Comparison of ENCODE assay signal across 8 mouse cellular contexts in the genomic region with DNA sequence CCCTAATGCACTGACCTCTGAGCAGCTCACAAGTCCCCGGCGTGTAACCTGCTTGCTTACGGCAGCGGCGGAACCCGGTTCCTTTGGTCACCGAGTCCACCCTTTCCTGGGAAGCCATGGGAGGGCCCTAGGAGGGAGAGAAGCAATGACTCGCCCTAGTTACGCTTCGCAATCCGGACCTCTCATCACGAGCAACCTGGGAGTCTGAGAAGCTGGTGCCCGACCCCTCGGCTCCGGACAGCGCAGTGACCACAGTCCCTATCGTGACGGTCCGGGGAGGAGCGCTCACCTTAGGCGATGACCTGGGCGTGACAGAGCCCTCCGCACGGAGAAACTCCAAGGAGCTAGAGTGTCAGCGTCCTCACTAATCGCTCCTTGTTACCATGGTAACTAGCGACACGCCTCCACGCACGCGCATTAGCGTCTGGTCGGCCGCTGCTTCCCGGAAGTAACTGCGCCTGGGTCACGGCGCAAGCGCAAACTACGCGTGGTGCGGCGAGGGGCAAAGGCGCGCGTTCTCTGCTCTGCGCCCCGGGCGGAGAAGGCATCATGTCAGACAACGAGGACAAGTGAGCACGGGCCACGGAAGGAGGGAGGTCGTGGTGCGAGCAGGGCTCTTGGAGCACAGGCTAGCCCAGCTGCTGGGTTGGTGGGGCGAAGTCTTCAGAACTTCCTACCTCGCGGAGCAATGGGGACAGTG. TPM values are rescaled to one million over a fixed set of nuclear protein-coding genes. Genes with fewer than 3 reads are reported as not detected.
DNase-seq lines count a peak whose midpoint lies in the region; ATAC-seq and TF ChIP-seq lines count a peak whose summit lies in the region.

A gene (plus strand): TSS at position 144 of the 700 bp plus-strand sequence.
A gene (minus strand): TSS at position 388 of the 700 bp plus-strand sequence.

- TF ChIP-seq CTCF in kidney, adult 2 months (conservative IDR thresholded peaks at IDR 0.05; ENCODE audit: insufficient read depth, insufficient read length, low read depth, low read length) = no peak
- TF ChIP-seq CTCF in spleen, adult 2 months (IDR thresholded peaks at IDR 0.05; ENCODE audit: extremely low read depth, insufficient read depth, insufficient read length, insufficient replicate concordance) = no peak

- H3K4me1 ChIP-seq in embryonic facial prominence, embryonic 13.5 days = peaks cover 27% of the 10 kb centered on the region
- peaks cover 4% of the 10 kb centered on the region; the same call in 1 of the 2 replicates for H3K4me1 ChIP-seq in kidney, adult 2 months (ENCODE audit: control insufficient read depth, insufficient read depth, low read length)
- H3K4me1 ChIP-seq in limb, embryonic 12.5 days (replicated peaks) = peaks cover 22% of the 10 kb centered on the region
- peaks cover 27% of the 10 kb centered on the region for H3K4me1 ChIP-seq in midbrain, embryonic 15.5 days
- H3K4me1 ChIP-seq in spleen, adult 2 months (ENCODE audit: control insufficient read depth, insufficient read depth, insufficient read length) = no peaks in the 10 kb centered on the region

- H3K9me3 ChIP-seq in embryonic facial prominence, embryonic 13.5 days = no peaks in the 10 kb centered on the region
- H3K9me3 ChIP-seq in limb, embryonic 12.5 days = no peaks in the 10 kb centered on the region
- no peaks in the 10 kb centered on the region for H3K9me3 ChIP-seq in midbrain, embryonic 15.5 days

- H3K9ac ChIP-seq in embryonic facial prominence, embryonic 13.5 days = peak within 1 kb of the TSS; percentile 84
- peak within 1 kb of the TSS; percentile 71 for H3K9ac ChIP-seq in limb, embryonic 12.5 days (replicated peaks)
- peak within 1 kb of the TSS; percentile 78 for H3K9ac ChIP-seq in midbrain, embryonic 15.5 days

- peak; percentile 71 for TF ChIP-seq POLR2A in kidney, adult 2 months (IDR thresholded peaks at IDR 0.05; ENCODE audit: low read depth, low read length)
- peak; percentile 86 for TF ChIP-seq POLR2A in spleen, adult 2 months (IDR thresholded peaks at IDR 0.05; ENCODE audit: low read depth, low read length)

- H3K4me3 ChIP-seq in embryonic facial prominence, embryonic 13.5 days = peak within 1 kb of the TSS; percentile 78
- H3K4me3 ChIP-seq in kidney, adult 2 months (ENCODE audit: insufficient read depth, low read depth, low read length) = peak within 1 kb of the TSS; percentile 87
- peak within 1 kb of the TSS; percentile 80 for H3K4me3 ChIP-seq in limb, embryonic 12.5 days (replicated peaks)
- H3K4me3 ChIP-seq in midbrain, embryonic 15.5 days = peak within 1 kb of the TSS; percentile 91
- peak within 1 kb of the TSS; percentile 97 for H3K4me3 ChIP-seq in spleen, adult 2 months (ENCODE audit: extremely low read depth, insufficient read depth, insufficient read length)

- peaks cover 24% of the 10 kb centered on the region for H3K36me3 ChIP-seq in embryonic facial prominence, embryonic 13.5 days
- no peaks in the 10 kb centered on the region for H3K36me3 ChIP-seq in kidney, adult 2 months (ENCODE audit: control insufficient read depth, insufficient read depth, low read length)
- peaks cover 23% of the 10 kb centered on the region for H3K36me3 ChIP-seq in limb, embryonic 12.5 days
- H3K36me3 ChIP-seq in midbrain, embryonic 15.5 days (replicated peaks) = peaks cover 11% of the 10 kb centered on the region
- H3K36me3 ChIP-seq in spleen, adult 2 months (ENCODE audit: control insufficient read depth, insufficient read depth, low read length) = peaks cover 6% of the 10 kb centered on the region

- H3K27ac ChIP-seq in embryonic facial prominence, embryonic 13.5 days = 0 out of 2 replicates have a peak within 1 kb of the TSS, but pooled peaks have one; percentile 8
- H3K27ac ChIP-seq in kidney, adult 2 months (ENCODE audit: insufficient read depth, low read depth, low read length) = 0 out of 2 replicates have a peak within 1 kb of the TSS, but pooled peaks have one; percentile 36
- no peak within 1 kb of the TSS for H3K27ac ChIP-seq in limb, embryonic 12.5 days
- peak within 1 kb of the TSS; percentile 31; the same call in 1 of the 2 replicates for H3K27ac ChIP-seq in midbrain, embryonic 15.5 days
- no peak within 1 kb of the TSS for H3K27ac ChIP-seq in spleen, adult 2 months (ENCODE audit: insufficient read depth, low read length)

- no peaks in the 10 kb centered on the region; the same call in 1 of the 2 replicates for H3K27me3 ChIP-seq in embryonic facial prominence, embryonic 13.5 days
- H3K27me3 ChIP-seq in kidney, adult 2 months (replicated peaks; ENCODE audit: control insufficient read depth, insufficient read depth, low read length) = no peaks in the 10 kb centered on the region
- H3K27me3 ChIP-seq in limb, embryonic 12.5 days = no peaks in the 10 kb centered on the region
- no peaks in the 10 kb centered on the region for H3K27me3 ChIP-seq in midbrain, embryonic 15.5 days (replicated peaks)
- H3K27me3 ChIP-seq in spleen, adult 2 months (ENCODE audit: control insufficient read depth, insufficient read depth, low read length) = no peaks in the 10 kb centered on the region

- peak; percentile 81 for ATAC-seq in embryonic facial prominence, embryonic 13.5 days (ENCODE audit: insufficient number of reproducible peaks, insufficient read depth, low FRiP score, low TSS enrichment, low read depth)
- peak; percentile 82 for ATAC-seq in limb, embryonic 12.5 days (ENCODE audit: insufficient number of reproducible peaks, insufficient read depth, low FRiP score, low TSS enrichment, low read depth)
- peak; percentile 91 for ATAC-seq in midbrain, embryonic 15.5 days (replicated peaks)

- DNase-seq in 3134 (ENCODE audit: extremely low read depth, insufficient read length, low spot score) = peak; percentile 92
- peak; percentile 95 to 96 for DNase-seq in adrenal gland, postnatal 36 days
- peak; percentile 96 to 98 for DNase-seq in heart, adult 18-20 months
- peak; percentile 96 for DNase-seq in kidney, adult 2 months
- DNase-seq in spleen, adult 2 months (ENCODE audit: low read depth in 1 of 2, low spot score in 2 of 2) = peak; percentile 80 to 92

- H3K4me2 ChIP-seq in embryonic facial prominence, embryonic 13.5 days = peak within 1 kb of the TSS; percentile 95
- peak within 1 kb of the TSS; percentile 97 for H3K4me2 ChIP-seq in limb, embryonic 12.5 days
- peak within 1 kb of the TSS; percentile 90 for H3K4me2 ChIP-seq in midbrain, embryonic 15.5 days

- under 1% methylated on average over 57 of the region's 57 CpGs for WGBS in embryonic facial prominence, embryonic 13.5 days
- under 1% methylated on average over 57 of the region's 57 CpGs for WGBS in kidney, adult 2 months
- WGBS in limb, embryonic 12.5 days = under 1% methylated on average over 57 of the region's 57 CpGs
- under 1% methylated on average over 57 of the region's 57 CpGs for WGBS in midbrain, embryonic 15.5 days
- WGBS in spleen, adult 2 months = under 1% methylated on average over 57 of the region's 57 CpGs

RNA-seq across cellular contexts. Expression of the first gene that starts in this region (rescaled TPM):
- total RNA-seq in adrenal gland, postnatal 36 days (2021) = 100 to 1,000 TPM; 137 to 143 TPM
- 348 and 353 TPM in 2 replicates for polyA plus RNA-seq in embryonic facial prominence, embryonic 13.5 days (2015; fragmentation: Nextera tagmentation; extraction: Ambion mirVana)
- 100 to 1,000 TPM; 135 TPM for total RNA-seq in heart, adult 18-20 months (2021)
- polyA plus RNA-seq in kidney, adult 2 months (2012; rRNA removed) = 50.3 and 74.9 TPM in 2 replicates
- 353 and 382 TPM in 2 replicates for polyA plus RNA-seq in limb, embryonic 12.5 days (2016; fragmentation: Nextera tagmentation; extraction: Ambion mirVana)
- polyA plus RNA-seq in midbrain, embryonic 15.5 days (2015; fragmentation: Nextera tagmentation; extraction: Ambion mirVana) = 229 and 243 TPM in 2 replicates
- 20.3 and 25.4 TPM in 2 replicates for polyA plus RNA-seq in spleen, adult 2 months (2012; rRNA removed)

RNA-seq across cellular contexts. Expression of the second gene that starts in this region (rescaled TPM):
- total RNA-seq in adrenal gland, postnatal 36 days (2021) = 1 to 10 TPM; 5.5 to 7.3 TPM
- polyA plus RNA-seq in embryonic facial prominence, embryonic 13.5 days (2015; fragmentation: Nextera tagmentation; extraction: Ambion mirVana) = 9.7 and 10.2 TPM in 2 replicates
- total RNA-seq in heart, adult 18-20 months (2021) = 1 to 10 TPM in 1 of 2 experiments, under 1 TPM in 1; 0.89 to 3.4 TPM
- 18.8 and 19.6 TPM in 2 replicates for polyA plus RNA-seq in kidney, adult 2 months (2012; rRNA removed)
- 4.1 and 8.4 TPM in 2 replicates for polyA plus RNA-seq in limb, embryonic 12.5 days (2016; fragmentation: Nextera tagmentation; extraction: Ambion mirVana)
- 15.1 and 19.1 TPM in 2 replicates for polyA plus RNA-seq in midbrain, embryonic 15.5 days (2015; fragmentation: Nextera tagmentation; extraction: Ambion mirVana)
- 0.53 and 0.83 TPM in 2 replicates for polyA plus RNA-seq in spleen, adult 2 months (2012; rRNA removed)

Comparison
In these comparisons a context has a peak if more than half of its experiments do, and no peak if none do; other contexts are left out.
1. H3K27ac ChIP-seq: peak in embryonic facial prominence, embryonic 13.5 days (single experiment), kidney, adult 2 months (single experiment) and midbrain, embryonic 15.5 days (single experiment); none in limb, embryonic 12.5 days (single experiment) and spleen, adult 2 months (single experiment).
2. Peak in every context shown above with its lines, with median percentiles within 50 percentile points of each other: DNase-seq, ATAC-seq, H3K4me2 ChIP-seq, H3K4me3 ChIP-seq and H3K9ac ChIP-seq.